Mouse (Mus musculus) olfactory bulb, adult 2 months (tissue): ENCODE results near the gene Il4. TPM values are rescaled to one million over a fixed set of nuclear protein-coding genes. Genes with fewer than 3 reads are reported as not detected.
"Not testable (repeated sequence)": the region's sequence is repeated elsewhere in the genome, so short reads cannot be mapped to it uniquely, and the experiment has no call there.

Source experiments
- H3K27ac ChIP-seq: fragments of 200-500 bp; 2 replicates; pipeline ENCODE4 v1.5.1; 2012; ENCODE audit warnings: low read depth, low read length; ENCODE audit not compliant: insufficient read depth
- H3K4me1 ChIP-seq: fragments of 200-500 bp; 2 replicates; pipeline ENCODE4 v1.6.1; 2012; ENCODE audit warnings: low read length; ENCODE audit not compliant: control insufficient read depth, insufficient read depth
- H3K4me3 ChIP-seq: fragments of 200-500 bp; 2 replicates; pipeline ENCODE4 v1.5.1; 2012; ENCODE audit warnings: mild to moderate bottlenecking, low read depth, low read length, moderate library complexity; ENCODE audit not compliant: insufficient read depth
- CTCF ChIP-seq: fragments of 200-500 bp; IDR thresholded peaks from 2 replicates; pipeline ENCODE4 v1.5.1; 2012; ENCODE audit warnings: low read depth, mild to moderate bottlenecking, low read length, moderate library complexity; ENCODE audit not compliant: insufficient read depth
- POLR2A ChIP-seq: fragments of 200-500 bp; IDR thresholded peaks from 2 replicates; pipeline ENCODE4 v1.6.1; 2012; ENCODE audit warnings: mild to moderate bottlenecking, low read depth, low read length, moderate library complexity; ENCODE audit not compliant: insufficient read depth
- WGBS: fragments of 180-500 bp; shearing (Covaris S2); methylation state at CpG from one replicate; pipeline ENCODE4 v1.1.7; 2018; 5-methylcytosine and 5-hydroxymethylcytosine counted together
- polyA plus RNA-seq: library from polyadenylated mRNA; stranded (reverse); fragments of >200 nt; gene quantifications from 2 replicates; pipeline ENCODE4 v1.2.4, GENCODE M21; 2012; ENCODE audit warnings: low replicate concordance; ENCODE audit not compliant: missing spikeins, insufficient read depth, insufficient read length

The Il4 gene
- polyA plus RNA-seq, 1 experiment: not detected

DNA sequence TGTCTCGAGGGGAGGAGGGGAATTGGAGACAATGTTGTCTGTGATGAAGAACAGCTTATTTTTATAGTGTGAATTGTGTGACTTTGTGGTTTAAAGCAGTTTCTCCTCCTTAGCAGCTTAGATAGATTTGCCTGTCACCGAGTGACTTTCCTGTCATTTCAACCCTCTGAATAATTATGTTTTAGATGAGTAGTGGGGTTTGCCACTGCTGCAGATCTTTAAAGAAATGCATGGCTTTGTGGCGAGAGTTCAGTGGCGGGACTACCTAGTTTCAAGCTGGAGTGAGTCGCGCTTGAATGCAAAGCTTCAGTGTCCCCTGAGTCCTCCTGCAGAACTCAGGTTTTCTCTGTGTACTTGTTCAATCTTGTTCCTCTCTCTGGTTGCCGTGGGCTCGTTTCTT, 30.2 kb downstream of the Il4 start:
- H3K4me1 ChIP-seq: no peaks in the 10 kb centered on the region
- WGBS: 83% methylated on average over 8 of the region's 8 CpGs
- H3K4me3 ChIP-seq: no peak overlapping the region
- TF ChIP-seq POLR2A (no peak), CTCF (no peak)
- no peak overlapping the region for H3K27ac ChIP-seq

DNA sequence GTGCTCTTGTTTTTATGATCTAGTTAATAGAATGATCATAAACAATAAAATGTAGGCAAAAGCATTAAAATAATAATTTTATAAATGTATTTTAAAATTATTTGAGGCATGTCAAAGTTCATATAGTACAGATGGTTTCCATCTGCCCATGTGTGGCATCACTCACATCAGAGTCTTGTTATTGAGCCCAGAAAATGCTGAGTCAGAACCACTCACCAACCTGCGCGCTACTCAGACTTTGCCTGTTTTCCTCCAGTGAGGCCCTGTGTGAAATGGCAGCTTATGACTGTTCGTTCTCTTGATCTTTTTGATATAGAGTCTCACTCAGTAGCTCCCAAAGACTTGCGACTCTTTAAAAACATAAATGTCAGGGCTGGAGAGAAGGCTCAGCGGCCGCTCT, 33.0 kb downstream of the Il4 start:
- H3K4me1 ChIP-seq: no peaks in the 10 kb centered on the region
- WGBS: 96% methylated on average over 6 of the region's 6 CpGs
- no peak for TF ChIP-seq POLR2A
- TF ChIP-seq CTCF: no peak
- H3K4me3 ChIP-seq: no peak overlapping the region
- no peak overlapping the region for H3K27ac ChIP-seq

DNA sequence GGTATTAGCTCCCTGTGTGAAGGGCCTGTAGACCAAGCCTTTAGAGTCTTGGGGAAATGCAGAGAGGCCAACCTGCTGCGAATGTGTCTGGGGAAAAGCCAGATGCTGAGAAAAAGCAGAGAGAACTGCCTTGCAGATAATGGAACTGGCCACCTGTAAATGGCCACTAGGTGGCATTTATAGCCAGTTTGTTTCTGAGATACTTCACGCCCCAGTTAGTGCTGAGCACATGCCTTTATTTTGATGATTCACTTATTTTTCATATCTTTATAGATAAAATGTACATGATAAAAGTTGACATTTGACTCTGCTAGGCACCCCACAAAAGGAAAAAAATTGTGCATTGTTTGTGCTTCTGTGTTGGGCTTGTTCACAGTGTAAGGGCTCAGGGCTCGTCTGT, 33.6 kb downstream of the Il4 start:
- Histone ChIP-seq H3K4me1 (no peaks in the 10 kb centered on the region), H3K4me3 (no peak overlapping the region), H3K27ac (no peak overlapping the region)
- TF ChIP-seq POLR2A (no peak), CTCF (no peak)
- 47% methylated on average over 3 of the region's 3 CpGs for WGBS

DNA sequence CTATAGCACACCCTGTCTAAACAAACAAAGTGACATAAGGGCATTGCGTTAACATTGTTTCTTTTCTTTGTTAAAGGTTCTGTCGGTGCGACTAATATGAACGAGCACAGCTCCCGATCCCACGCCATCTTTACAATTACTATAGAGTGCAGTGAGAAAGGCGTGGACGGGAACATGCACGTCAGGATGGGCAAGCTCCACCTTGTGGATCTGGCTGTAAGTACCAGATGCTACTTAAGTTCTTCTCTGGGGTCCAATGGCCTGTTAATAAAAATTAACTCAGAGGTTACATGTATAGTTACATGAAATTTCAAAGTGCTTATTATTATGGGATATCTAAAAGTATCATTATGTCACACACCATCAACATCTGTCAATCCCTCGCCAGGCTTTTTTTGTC, 35.3 kb downstream of the Il4 start:
- Histone ChIP-seq H3K27ac (no peak overlapping the region), H3K4me1 (no peaks in the 10 kb centered on the region), H3K4me3 (no peak overlapping the region)
- WGBS: 54% methylated on average over 10 of the region's 10 CpGs
- TF ChIP-seq POLR2A: no peak
- no peak for TF ChIP-seq CTCF

DNA sequence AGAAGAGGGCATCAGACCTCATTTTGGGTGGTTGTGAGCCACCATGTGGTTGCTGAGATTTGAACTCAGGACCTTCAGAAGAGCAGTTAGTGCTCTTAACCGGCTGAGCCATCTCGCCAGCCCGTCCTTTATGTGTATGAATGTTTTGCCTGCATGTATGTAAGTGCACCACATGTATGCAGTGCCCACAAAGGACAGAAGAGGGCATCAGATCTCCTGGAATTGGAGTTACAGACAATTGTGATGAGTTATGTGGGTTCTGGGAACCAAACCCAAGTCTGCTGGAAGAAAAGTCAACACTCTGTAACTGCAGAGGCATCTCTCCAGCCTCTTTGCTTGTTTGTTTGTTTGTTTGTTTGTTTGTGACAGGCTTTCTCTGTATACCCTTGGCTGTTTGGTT, 37.9 kb downstream of the Il4 start:
- Histone ChIP-seq H3K4me1 (no peaks in the 10 kb centered on the region), H3K4me3 (no peak overlapping the region), H3K27ac (no peak overlapping the region)
- WGBS: 97% methylated on average over 3 of the region's 3 CpGs
- TF ChIP-seq CTCF: no peak
- TF ChIP-seq POLR2A: no peak

DNA sequence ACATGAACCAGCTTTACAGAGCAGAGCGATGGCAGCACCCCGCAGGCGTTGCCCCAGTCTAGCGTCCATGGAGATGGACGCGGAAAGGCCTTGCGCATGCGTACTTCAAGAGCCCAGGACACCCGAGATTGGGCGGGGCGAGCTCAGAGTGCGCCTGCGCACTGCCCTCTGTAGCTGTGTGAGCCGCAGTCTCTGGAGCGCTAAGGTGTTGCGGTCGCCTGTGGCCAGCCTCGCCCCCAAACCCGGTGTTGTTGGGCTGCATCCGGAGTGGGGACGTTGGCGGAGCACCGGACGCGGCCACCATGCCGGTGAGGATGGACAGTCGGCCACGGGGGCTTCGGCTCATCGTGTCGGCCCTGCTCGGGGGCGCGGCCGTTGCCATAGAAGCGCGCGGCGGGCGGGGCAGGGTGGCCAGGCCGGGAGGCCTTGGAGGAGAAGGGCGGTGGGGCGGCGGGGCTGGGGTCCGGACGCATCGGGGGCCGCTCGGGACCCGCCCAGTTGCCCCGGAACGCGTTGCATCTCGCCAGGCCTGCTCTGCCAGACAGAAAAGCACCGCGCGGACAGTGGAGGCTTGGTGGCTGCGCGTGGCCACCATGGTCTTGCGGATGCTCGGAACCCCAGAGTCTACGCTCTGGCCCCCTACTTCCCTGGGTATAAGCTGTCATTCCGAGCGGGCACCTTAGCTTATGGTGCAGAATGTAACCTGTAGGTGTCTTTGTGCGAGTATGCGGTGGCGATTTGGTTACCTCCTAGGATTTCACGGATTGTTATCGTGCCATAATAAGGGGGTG, 51.0 kb downstream of the Il4 start, which contains the start of gene Kif3a:
Gene Kif3a, plus strand, starts transcription at position 156 of the 791 bp plus-strand sequence.
- Histone ChIP-seq H3K27ac (no peak within 1 kb of the TSS), H3K4me3 (peak within 1 kb of the TSS; percentile 60), H3K4me1 (peaks cover 2% of the 10 kb centered on the region; the same call in 1 of the 2 replicates)
- TF ChIP-seq POLR2A (peak; percentile 62; the same call in 1 of the 2 replicates), CTCF (no peak)
- under 1% methylated on average over 68 of the region's 69 CpGs for WGBS

DNA sequence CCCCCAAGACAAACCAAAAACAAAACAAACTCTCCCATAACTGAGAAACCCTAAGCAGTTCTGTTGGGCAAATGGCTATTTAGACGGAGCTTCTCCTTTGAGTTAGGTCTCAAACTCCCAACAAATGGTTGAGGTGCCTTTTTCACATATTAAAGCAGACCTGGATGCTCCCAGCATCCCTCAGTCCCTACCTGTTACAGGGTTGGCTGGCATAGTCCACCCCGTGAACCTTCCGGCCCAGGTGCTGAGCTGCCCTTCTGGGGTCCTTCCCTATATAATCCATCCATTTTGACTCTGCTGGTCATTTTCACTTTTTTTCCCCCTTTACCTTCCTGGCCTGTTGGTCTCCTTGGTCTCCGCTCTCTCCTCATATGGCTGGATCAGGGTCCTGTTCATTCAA, 51.8 kb downstream of the Il4 start:
- Histone ChIP-seq H3K4me3 (peak overlapping the region; percentile 60), H3K27ac (no peak overlapping the region)
- 88% methylated on average over 4 of the region's 4 CpGs for WGBS

DNA sequence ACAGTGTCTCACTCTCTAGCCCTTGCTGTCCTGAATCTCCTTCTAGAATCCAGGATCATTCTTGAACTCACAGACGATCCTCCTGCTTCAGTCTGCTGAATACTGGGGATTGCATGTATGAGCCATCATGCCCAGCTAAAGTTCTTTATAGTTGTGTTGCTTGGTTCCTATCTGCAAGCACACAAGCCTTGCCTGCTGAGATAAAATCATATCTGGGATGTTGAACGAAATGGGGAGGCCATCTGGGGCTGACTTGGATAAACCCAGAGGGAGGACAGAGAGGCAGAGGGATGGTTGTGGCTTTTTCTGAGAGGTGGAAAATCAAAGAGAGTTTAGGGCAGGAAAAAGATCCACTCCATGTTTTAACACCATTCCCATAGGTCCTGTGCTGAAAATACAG, 56.5 kb downstream of the Il4 start:
- peaks cover 2% of the 10 kb centered on the region; the same call in 1 of the 2 replicates for H3K4me1 ChIP-seq
- no peak overlapping the region for H3K27ac ChIP-seq
- H3K4me3 ChIP-seq: no peak overlapping the region
- TF ChIP-seq POLR2A (no peak), CTCF (no peak)
- WGBS: 82% methylated on average over 2 of the region's 2 CpGs

More for the DNA sequence above, 51.8 kb downstream of the Il4 start:
- peaks cover 2% of the 10 kb centered on the region; the same call in 1 of the 2 replicates for H3K4me1 ChIP-seq
- TF ChIP-seq POLR2A (no peak), CTCF (no peak)

DNA sequence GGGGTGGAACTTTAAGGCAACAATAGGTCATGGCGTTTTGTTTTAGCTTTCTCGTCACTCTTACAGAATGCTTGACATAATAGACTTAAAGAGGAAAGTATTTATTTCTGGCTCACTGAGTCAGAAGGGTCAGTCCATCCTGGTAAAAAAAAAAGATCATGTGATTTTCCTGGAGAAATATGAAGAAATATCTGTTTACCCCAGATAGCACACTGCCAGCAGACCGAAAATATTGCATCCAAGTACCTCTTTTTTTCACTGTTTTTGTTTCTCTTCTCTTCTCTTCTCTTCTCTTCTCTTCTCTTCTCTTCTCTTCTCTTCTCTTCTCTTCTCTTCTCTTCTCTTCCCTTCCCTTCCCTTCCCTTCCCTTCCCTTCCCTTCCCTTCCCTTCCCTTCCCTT, 58.5 kb downstream of the Il4 start:
- 88% methylated on average over 1 of the region's 3 CpGs for WGBS
- H3K27ac ChIP-seq, H3K4me1 ChIP-seq, H3K4me3 ChIP-seq: not testable (repeated sequence)

DNA sequence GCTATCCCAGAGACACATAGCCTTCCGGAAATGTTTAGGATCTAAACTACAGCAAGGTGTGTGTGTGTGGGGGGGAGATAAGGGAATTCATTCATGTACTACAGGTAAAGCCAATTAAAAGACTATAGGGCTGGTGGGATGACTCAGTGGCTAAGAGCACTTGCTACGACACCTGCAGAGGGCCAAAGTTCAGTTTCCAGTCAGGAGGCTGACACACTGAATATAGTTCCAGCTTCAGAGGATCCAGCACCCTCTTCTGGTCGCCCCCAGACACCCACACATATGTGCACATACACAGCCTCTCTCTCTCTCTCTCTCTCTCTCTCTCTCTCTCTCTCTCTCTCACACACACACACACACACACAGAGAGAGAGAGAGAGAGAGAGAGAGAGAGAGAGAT, 60.5 kb downstream of the Il4 start:
- H3K27ac ChIP-seq, H3K4me3 ChIP-seq, H3K4me1 ChIP-seq: not testable (repeated sequence)
- whole genome bisulfite sequencing: 84% methylated on average over 2 of the region's 3 CpGs

DNA sequence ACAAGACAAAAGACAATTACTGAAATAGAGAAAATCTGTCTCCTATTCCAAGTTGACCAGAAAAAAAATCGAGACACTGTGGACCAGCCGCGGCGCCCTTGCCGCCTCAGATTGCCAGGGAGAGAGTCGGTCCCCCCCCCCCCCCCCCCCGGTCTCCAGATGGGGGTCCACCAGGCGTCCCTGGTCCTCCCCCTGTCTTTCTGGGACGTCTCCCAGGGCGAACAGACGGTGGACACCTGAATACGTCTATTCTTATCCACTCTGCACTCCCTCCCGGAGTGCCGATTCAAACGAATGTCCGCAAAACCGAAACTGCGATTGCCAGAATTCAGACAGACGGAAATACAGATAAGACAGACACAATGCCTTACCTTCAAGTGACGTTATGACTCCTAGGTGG, 61.9 kb downstream of the Il4 start:
- WGBS: 87% methylated on average over 7 of the region's 20 CpGs
- H3K4me1 ChIP-seq, H3K27ac ChIP-seq, H3K4me3 ChIP-seq: not testable (repeated sequence)
